Mouse (Mus musculus) lung, postnatal 0 days (tissue): ENCODE measurements around the gene Mlip. TPM values are rescaled to one million over a fixed set of nuclear protein-coding genes. Genes with fewer than 3 reads are reported as not detected.

Experiments used
- ATAC-seq: fragments of 200-750 bp; cut with Nextera tagmentation; 2 replicates; pipeline ENCODE4 v1.8.0; 2017; ENCODE audit warnings: moderate library complexity
- DNase-seq: peaks from one replicate; pipeline ENCODE4 v3.0.0-alpha.2; 2016; ENCODE audit warnings: low spot score
- H3K27ac ChIP-seq: fragments of 300-500 bp; sonication (generic); 2 replicates; pipeline ENCODE4 v1.5.1; 2014; ENCODE audit warnings: antibody characterized with exemption, mild to moderate bottlenecking, low read length, mixed read lengths
- H3K27me3 ChIP-seq: fragments of 300-500 bp; sonication (generic); replicated peaks from 2 replicates; pipeline ENCODE4 v1.6.1; 2014; ENCODE audit warnings: low read length, mixed read lengths; ENCODE audit not compliant: insufficient read depth
- H3K36me3 ChIP-seq: fragments of 300-500 bp; sonication (generic); 2 replicates; pipeline ENCODE4 v1.6.1; 2014; ENCODE audit warnings: low read length, mixed read lengths; ENCODE audit not compliant: insufficient read depth
- H3K4me1 ChIP-seq: fragments of 300-500 bp; sonication (generic); 2 replicates; pipeline ENCODE4 v1.6.1; 2014; ENCODE audit warnings: antibody characterized with exemption, low read depth, low read length, mixed read lengths; ENCODE audit not compliant: insufficient read depth
- H3K4me2 ChIP-seq: fragments of 300-500 bp; sonication (generic); replicated peaks from 2 replicates; pipeline ENCODE4 v1.6.1; 2014; ENCODE audit warnings: low read depth, mild to moderate bottlenecking, low read length, moderate library complexity, mixed read lengths
- H3K4me3 ChIP-seq: fragments of 300-500 bp; sonication (generic); 2 replicates; pipeline ENCODE4 v1.5.1; 2014; ENCODE audit warnings: low read depth, low read length
- H3K9ac ChIP-seq: fragments of 300-500 bp; sonication (generic); replicated peaks from 2 replicates; pipeline ENCODE4 v1.6.1; 2014; ENCODE audit warnings: low read depth, mild to moderate bottlenecking
- H3K9me3 ChIP-seq: fragments of 300-500 bp; sonication (generic); 2 replicates; pipeline ENCODE4 v1.6.1; 2016; ENCODE audit warnings: low read length, mixed read lengths
- CTCF ChIP-seq: IDR thresholded peaks from 2 replicates; pipeline ENCODE4 v1.5.1; 2016; ENCODE audit warnings: antibody characterized with exemption, mild to moderate bottlenecking
- EP300 ChIP-seq: IDR thresholded peaks from 2 replicates; pipeline ENCODE4 v1.6.1; 2016; ENCODE audit warnings: antibody characterized with exemption, mild to moderate bottlenecking, control low read depth
- WGBS: fragments of 180-500 bp; shearing (Covaris S2); extraction: QIAGEN DNeasy Blood & Tissue Kit; methylation state at CpG from one replicate; pipeline ENCODE4 v1.1.7; 2014; 5-methylcytosine and 5-hydroxymethylcytosine counted together
- polyA plus RNA-seq: library from polyadenylated mRNA; unstranded; fragments of >200 nt; fragmentation: Nextera tagmentation; extraction: Ambion mirVana; gene quantifications from 2 replicates; pipeline ENCODE4 v1.2.1, GENCODE M21; 2015

Mlip gene
- polyA plus RNA-seq, 1 experiment from 2014 or later: 1.8 TPM

GRCm38 (mm10) chr9:77279371-77279770, 73.4 kb downstream of the Mlip start:
- Histone ChIP-seq H3K4me3 (no peak overlapping the region), H3K9me3 (no peaks in the 10 kb centered on the region), H3K27me3 (no peaks in the 10 kb centered on the region), H3K4me1 (peaks cover 2% of the 10 kb centered on the region; the same call in 1 of the 2 replicates), H3K36me3 (no peaks in the 10 kb centered on the region), H3K9ac (no peak overlapping the region), H3K27ac (no peak overlapping the region), H3K4me2 (no peak overlapping the region)
- 69% methylated on average over 5 of the region's 5 CpGs for WGBS
- ATAC-seq (no peak), DNase-seq (no peak)
- TF ChIP-seq CTCF (no peak), EP300 (no peak)

- Histone ChIP-seq H3K4me1 (peaks cover 2% of the 10 kb centered on the region; the same call in 1 of the 2 replicates), H3K4me3 (no peak overlapping the region), H3K9ac (no peak overlapping the region), H3K27ac (no peak overlapping the region), H3K4me2 (no peak overlapping the region), H3K9me3 (no peaks in the 10 kb centered on the region), H3K27me3 (no peaks in the 10 kb centered on the region), H3K36me3 (no peaks in the 10 kb centered on the region)
- TF ChIP-seq CTCF: no peak
- no peak for TF ChIP-seq EP300
- WGBS: 64% methylated on average over 3 of the region's 3 CpGs
- no peak for ATAC-seq
- no peak for DNase-seq
Observed at GRCm38 (mm10) chr9:77278055-77278454, 74.7 kb downstream of the Mlip start.

GRCm38 (mm10) chr9:77277270-77277669, 75.5 kb downstream of the Mlip start:
- Histone ChIP-seq H3K9ac (no peak overlapping the region), H3K27me3 (no peaks in the 10 kb centered on the region), H3K4me2 (no peak overlapping the region), H3K4me1 (peaks cover 2% of the 10 kb centered on the region; the same call in 1 of the 2 replicates), H3K9me3 (no peaks in the 10 kb centered on the region), H3K36me3 (no peaks in the 10 kb centered on the region), H3K4me3 (no peak overlapping the region), H3K27ac (no peak overlapping the region)
- ATAC-seq (no peak), DNase-seq (no peak)
- WGBS: 57% methylated on average over 5 of the region's 5 CpGs
- TF ChIP-seq EP300: no peak
- no peak for TF ChIP-seq CTCF

GRCm38 (mm10) chr9:77276451-77277154, 76.2 kb downstream of the Mlip start:
- Histone ChIP-seq H3K9ac (no peak overlapping the region), H3K9me3 (no peaks in the 10 kb centered on the region), H3K4me1 (peaks cover 2% of the 10 kb centered on the region; the same call in 1 of the 2 replicates), H3K4me2 (no peak overlapping the region), H3K27ac (no peak overlapping the region), H3K4me3 (no peak overlapping the region), H3K27me3 (no peaks in the 10 kb centered on the region), H3K36me3 (no peaks in the 10 kb centered on the region)
- DNase-seq (peak; percentile 62), ATAC-seq (0 out of 2 replicates have a peak, but pooled peaks have one; percentile 23)
- TF ChIP-seq CTCF (no peak), EP300 (no peak)
- WGBS: 41% methylated on average over 5 of the region's 5 CpGs

GRCm38 (mm10) chr9:77272727-77273126, 80.0 kb downstream of the Mlip start:
- Histone ChIP-seq H3K27ac (no peak overlapping the region), H3K4me1 (peaks cover 2% of the 10 kb centered on the region; the same call in 1 of the 2 replicates), H3K9ac (no peak overlapping the region), H3K27me3 (no peaks in the 10 kb centered on the region), H3K9me3 (no peaks in the 10 kb centered on the region), H3K4me3 (no peak overlapping the region), H3K36me3 (no peaks in the 10 kb centered on the region), H3K4me2 (no peak overlapping the region)
- WGBS: 92% methylated on average over 4 of the region's 4 CpGs
- no peak for DNase-seq
- no peak for TF ChIP-seq EP300
- TF ChIP-seq CTCF: no peak
- no peak for ATAC-seq

GRCm38 (mm10) chr9:77265268-77266017, 87.3 kb downstream of the Mlip start:
- DNase-seq: no peak
- H3K9me3 ChIP-seq: no peaks in the 10 kb centered on the region
- TF ChIP-seq CTCF (no peak), EP300 (no peak)
- no peaks in the 10 kb centered on the region for H3K27me3 ChIP-seq
- H3K36me3 ChIP-seq: no peaks in the 10 kb centered on the region
- H3K27ac ChIP-seq: no peak overlapping the region
- H3K4me1 ChIP-seq: no peaks in the 10 kb centered on the region
- WGBS: 58% methylated on average over 4 of the region's 4 CpGs
- no peak for ATAC-seq
- H3K9ac ChIP-seq: no peak overlapping the region
- H3K4me2 ChIP-seq: no peak overlapping the region
- no peak overlapping the region for H3K4me3 ChIP-seq
